Mouse (Mus musculus) E14TG2a.4 (cell line): Measurements from ENCODE around the gene Glp2r.
A peak's percentile ranks its signal among the peaks of the same experiment; 100 is the strongest.

Experiments
- CTCF ChIP-seq: conservative IDR thresholded peaks from 2 replicates; pipeline ENCODE4 v1.5.1; 2014; ENCODE audit warnings: low read length
- NANOG ChIP-seq: IDR thresholded peaks from 2 replicates; pipeline ENCODE4 v1.6.1; 2014; ENCODE audit warnings: borderline replicate concordance, low read length, mixed read lengths
- POU5F1 ChIP-seq: IDR thresholded peaks from 2 replicates; pipeline ENCODE4 v1.6.1; 2014; ENCODE audit warnings: low read length, borderline replicate concordance

DNA sequence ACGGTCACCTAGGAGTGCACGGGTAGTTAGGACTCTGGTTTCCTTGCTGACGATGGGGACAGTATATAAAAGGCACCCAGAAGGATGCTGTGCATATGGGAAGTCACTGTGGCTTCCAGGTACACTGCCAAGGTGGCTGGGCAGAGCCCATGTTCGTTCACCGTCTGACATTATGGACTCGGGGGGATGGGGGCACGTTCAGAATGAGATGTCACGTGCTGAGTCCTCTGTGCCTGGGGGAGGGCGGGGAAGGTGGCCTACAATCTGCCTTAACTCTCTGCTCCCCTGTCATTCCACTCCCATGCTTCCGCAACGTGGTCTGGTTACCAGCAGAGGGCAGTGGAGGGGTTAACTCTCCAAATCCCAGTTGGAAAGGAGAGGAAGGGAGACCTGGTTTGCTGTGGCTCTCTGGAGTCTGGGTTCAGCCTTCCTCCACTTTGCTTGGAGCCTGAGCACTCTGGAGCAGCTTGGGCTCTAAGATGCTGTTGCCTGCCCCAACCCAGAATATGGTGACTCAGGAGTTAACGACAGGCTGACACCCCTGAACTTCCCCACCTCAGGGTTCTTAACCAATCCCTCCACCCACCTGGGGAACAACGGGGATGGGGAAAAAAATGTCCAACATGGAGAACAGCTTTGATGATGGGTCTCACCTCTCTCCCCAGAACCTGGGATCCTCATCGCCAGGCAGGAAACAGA, 118.6 kb downstream of the Glp2r start:
- TF ChIP-seq CTCF (peak; percentile 68), POU5F1 (no peak), NANOG (no peak)
